Comparison of ENCODE assay signal across 10 mouse cellular contexts in genomic region chr14:46941077-46941476, GRCm38 (mm10). TPM values are rescaled to one million over a fixed set of nuclear protein-coding genes. Genes with fewer than 3 reads are reported as not detected.
DNase-seq lines count a peak whose midpoint lies in the region; ATAC-seq and TF ChIP-seq lines count a peak whose summit lies in the region.
"Had no signal": no experiment of that assay in that cellular context is flagged by ENCODE, and none has a peak within 500 bp of the region (broad histone marks: within the 10 kb centered on the region; RNA-seq: fewer than 3 reads in every experiment).

No protein-coding gene starts in this region.

- no peaks in the 10 kb centered on the region for H3K36me3 ChIP-seq in lung, embryonic 14.5 days (ENCODE audit: insufficient read depth)
- H3K36me3 ChIP-seq in forebrain, embryonic 13.5 days (ENCODE audit: poor library complexity, severe bottlenecking): no peaks in the 10 kb centered on the region
- H3K36me3 ChIP-seq in hindbrain, embryonic 15.5 days: no peaks in the 10 kb centered on the region
- H3K36me3 ChIP-seq in midbrain, postnatal 0 days (ENCODE audit: insufficient read depth, low read length): no peaks in the 10 kb centered on the region
- H3K36me3 ChIP-seq in liver, embryonic 12.5 days: no peaks in the 10 kb centered on the region

- peak overlapping the region; percentile 44 for H3K27ac ChIP-seq in lung, embryonic 14.5 days (ENCODE audit: low read depth)
- H3K27ac ChIP-seq in forebrain, embryonic 13.5 days: no peak overlapping the region; the same call in 1 of the 2 replicates
- H3K27ac ChIP-seq in hindbrain, embryonic 15.5 days (replicated peaks): 0 out of 2 replicates have a peak overlapping the region, but pooled peaks have one; percentile 32
- peak overlapping the region; percentile 62 for H3K27ac ChIP-seq in midbrain, postnatal 0 days (ENCODE audit: low read depth, low read length)
- H3K27ac ChIP-seq in liver, embryonic 12.5 days: no peak overlapping the region

- no peak overlapping the region for H3K4me2 ChIP-seq in lung, embryonic 14.5 days
- no peak overlapping the region for H3K4me2 ChIP-seq in forebrain, embryonic 13.5 days
- no peak overlapping the region for H3K4me2 ChIP-seq in hindbrain, embryonic 15.5 days
- no peak overlapping the region for H3K4me2 ChIP-seq in midbrain, postnatal 0 days (ENCODE audit: low read depth, low read length, poor library complexity, severe bottlenecking)
- H3K4me2 ChIP-seq in liver, embryonic 12.5 days: no peak overlapping the region
- H3K4me2 ChIP-seq: liver, embryonic 11.5 days had no signal

- H3K4me3 ChIP-seq in lung, embryonic 14.5 days (ENCODE audit: low read depth, low read length): no peak overlapping the region
- H3K4me3 ChIP-seq in lung, adult 2 months (replicated peaks; ENCODE audit: extremely low read depth, low read depth, low read length): no peak overlapping the region
- no peak overlapping the region for H3K4me3 ChIP-seq in forebrain, embryonic 13.5 days
- no peak overlapping the region for H3K4me3 ChIP-seq in hindbrain, embryonic 15.5 days
- no peak overlapping the region for H3K4me3 ChIP-seq in midbrain, postnatal 0 days (ENCODE audit: low read depth, low read length)
- H3K4me3 ChIP-seq in liver, embryonic 12.5 days: no peak overlapping the region

- intact Hi-C loops in left cerebral cortex, postnatal 4 days (cut with DNase I): no loop called here

- WGBS in lung, embryonic 14.5 days: 35% methylated on average over 6 of the region's 6 CpGs
- 45% methylated on average over 6 of the region's 6 CpGs for WGBS in lung, adult 2 months
- WGBS in forebrain, embryonic 13.5 days: 18% methylated on average over 6 of the region's 6 CpGs
- WGBS in hindbrain, embryonic 15.5 days: 41% methylated on average over 6 of the region's 6 CpGs
- 43% methylated on average over 6 of the region's 6 CpGs for WGBS in midbrain, postnatal 0 days
- 60% methylated on average over 6 of the region's 6 CpGs for WGBS in liver, embryonic 12.5 days (ENCODE audit: insufficient replicate concordance)

- no peaks in the 10 kb centered on the region for H3K9me3 ChIP-seq in lung, embryonic 14.5 days (ENCODE audit: low read depth, low read length)
- H3K9me3 ChIP-seq in forebrain, embryonic 13.5 days (replicated peaks): no peaks in the 10 kb centered on the region
- no peaks in the 10 kb centered on the region for H3K9me3 ChIP-seq in hindbrain, embryonic 15.5 days
- no peaks in the 10 kb centered on the region for H3K9me3 ChIP-seq in midbrain, postnatal 0 days (ENCODE audit: low read length)
- H3K9me3 ChIP-seq in liver, embryonic 12.5 days (replicated peaks): no peaks in the 10 kb centered on the region

- H3K9ac ChIP-seq in lung, embryonic 14.5 days: no peak overlapping the region
- H3K9ac ChIP-seq in forebrain, embryonic 13.5 days: no peak overlapping the region
- no peak overlapping the region for H3K9ac ChIP-seq in hindbrain, embryonic 15.5 days
- no peak overlapping the region for H3K9ac ChIP-seq in midbrain, postnatal 0 days (replicated peaks; ENCODE audit: low read length, poor library complexity, severe bottlenecking)
- H3K9ac ChIP-seq in liver, embryonic 12.5 days: no peak overlapping the region

- TF ChIP-seq CTCF in lung, embryonic 14.5 days (IDR thresholded peaks at IDR 0.05; ENCODE audit: low read depth): 0 out of 2 replicates have a peak, but pooled peaks have one; percentile 3
- no peak for TF ChIP-seq CTCF in lung, adult 2 months (IDR thresholded peaks at IDR 0.05; ENCODE audit: insufficient read depth, low read length)
- TF ChIP-seq CTCF in midbrain, postnatal 0 days (IDR thresholded peaks at IDR 0.05): no peak

- ATAC-seq in lung, embryonic 14.5 days (ENCODE audit: insufficient read depth): peak; percentile 48
- peak; percentile 37; the same call in 1 of the 2 replicates for ATAC-seq in forebrain, embryonic 13.5 days
- no peak for ATAC-seq in hindbrain, embryonic 15.5 days (ENCODE audit: low FRiP score, low read depth)
- peak; percentile 41 for ATAC-seq in midbrain, postnatal 0 days (ENCODE audit: low FRiP score)
- no peak for ATAC-seq in liver, embryonic 12.5 days

- H3K27me3 ChIP-seq in lung, embryonic 14.5 days (ENCODE audit: insufficient read depth, low read length): no peaks in the 10 kb centered on the region
- H3K27me3 ChIP-seq in forebrain, embryonic 13.5 days: no peaks in the 10 kb centered on the region
- no peaks in the 10 kb centered on the region for H3K27me3 ChIP-seq in hindbrain, embryonic 15.5 days
- H3K27me3 ChIP-seq in midbrain, postnatal 0 days (ENCODE audit: insufficient read depth, low read length): no peaks in the 10 kb centered on the region
- H3K27me3 ChIP-seq in liver, embryonic 12.5 days (replicated peaks): no peaks in the 10 kb centered on the region

- no peak for TF ChIP-seq POLR2A in lung, adult 2 months (IDR thresholded peaks at IDR 0.05; ENCODE audit: borderline replicate concordance, extremely low read depth, low read depth, low read length)

- no peak for DNase-seq in lung, embryonic 14.5 days
- no peak for DNase-seq in lung, adult 2 months
- DNase-seq in midbrain, postnatal 0 days (ENCODE audit: low spot score): no peak
- DNase-seq in left cerebral cortex, postnatal 4 days: no peak
- no peak for DNase-seq in cerebellum, postnatal 14 days

- H3K4me1 ChIP-seq in lung, embryonic 14.5 days (ENCODE audit: insufficient read depth): peaks cover 11% of the 10 kb centered on the region
- H3K4me1 ChIP-seq in lung, adult 2 months (ENCODE audit: control insufficient read depth, insufficient read depth, low read length): peaks cover 3% of the 10 kb centered on the region; the same call in 1 of the 2 replicates
- H3K4me1 ChIP-seq in forebrain, embryonic 13.5 days: peaks cover 30% of the 10 kb centered on the region
- H3K4me1 ChIP-seq in hindbrain, embryonic 15.5 days (replicated peaks): peaks cover 14% of the 10 kb centered on the region
- H3K4me1 ChIP-seq in midbrain, postnatal 0 days (ENCODE audit: insufficient read depth, low read length): peaks cover 4% of the 10 kb centered on the region; the same call in 1 of the 2 replicates
- H3K4me1 ChIP-seq in liver, embryonic 12.5 days: 0 out of 2 replicates have a peak, but pooled peaks cover 3% of the 10 kb centered on the region

RNA-seq across cellular contexts. Expression of gene Samd4, which starts 58.4 kb away (rescaled TPM):
- 3.8 and 4.6 TPM in 2 replicates for polyA plus RNA-seq in lung, embryonic 14.5 days (2014; fragmentation: Nextera tagmentation; extraction: Ambion mirVana)
- polyA plus RNA-seq in lung, adult 2 months (2012; rRNA removed): 28.4 and 31.1 TPM in 2 replicates
- polyA plus RNA-seq in forebrain, embryonic 13.5 days (2015; fragmentation: Nextera tagmentation; extraction: Ambion mirVana): 5.2 and 5.8 TPM in 2 replicates
- polyA plus RNA-seq in hindbrain, embryonic 15.5 days (2015; fragmentation: Nextera tagmentation; extraction: Ambion mirVana): 3.9 and 4.4 TPM in 2 replicates
- 16.0 and 19.8 TPM in 2 replicates for total RNA-seq in midbrain, postnatal 0 days (2014; rRNA removed)
- 4.4 and 5.1 TPM in 2 replicates for polyA plus RNA-seq in midbrain, postnatal 0 days (2015; fragmentation: Nextera tagmentation; extraction: Ambion mirVana)
- polyA plus RNA-seq in liver, embryonic 12.5 days (2016; fragmentation: Nextera tagmentation; extraction: Ambion mirVana): 0.65 and 0.67 TPM in 2 replicates
- 10 to 100 TPM; 12.2 to 13.4 TPM for total RNA-seq in left cerebral cortex, postnatal 4 days (2021)
- total RNA-seq: neutrophil, adult 5-6 weeks had no signal

Comparison
In these comparisons a context has a peak if more than half of its experiments do, and no peak if none do; other contexts are left out.
1. ATAC-seq: peak in lung, embryonic 14.5 days (single experiment), forebrain, embryonic 13.5 days (single experiment) and midbrain, postnatal 0 days (single experiment); none in hindbrain, embryonic 15.5 days (single experiment) and liver, embryonic 12.5 days (single experiment).
2. H3K27ac ChIP-seq: peak in lung, embryonic 14.5 days (single experiment), hindbrain, embryonic 15.5 days (single experiment) and midbrain, postnatal 0 days (single experiment); none in forebrain, embryonic 13.5 days (single experiment) and liver, embryonic 12.5 days (single experiment).